Mouse (Mus musculus) gastrocnemius, postnatal 25 days (tissue): ENCODE measurements around the gene Kif1bp. TPM values are rescaled to one million over a fixed set of nuclear protein-coding genes. Genes with fewer than 3 reads are reported as not detected.

Experiments
- DNase-seq: peaks from one replicate; pipeline ENCODE4 v3.0.0; 2022
- total RNA-seq, 2 experiments: library from RNA; stranded (reverse); gene quantifications; 1 replicate in 1 of 2; 2 replicates in 1 of 2; pipeline ENCODE4 v1.2.3; 2021

Kif1bp gene
- total RNA-seq, 2 experiments from 2014 or later = 22.5 to 26.7 TPM

- no peak for DNase-seq
Observed at GRCm38 (mm10) chr10:62556558-62556901, 21.7 kb downstream of the Kif1bp start.

GRCm38 (mm10) chr10:62555705-62556557, 22.3 kb downstream of the Kif1bp start:
- DNase-seq = no peak

- no peak for DNase-seq
Observed at GRCm38 (mm10) chr10:62553611-62554091, 24.6 kb downstream of the Kif1bp start.

GRCm38 (mm10) chr10:62550787-62551300, 27.4 kb downstream of the Kif1bp start:
- no peak for DNase-seq

- peak; percentile 34 for DNase-seq
Observed at GRCm38 (mm10) chr10:62549523-62550166, 28.6 kb downstream of the Kif1bp start.

GRCm38 (mm10) chr10:62546441-62546840, 31.8 kb downstream of the Kif1bp start:
- DNase-seq = no peak

- DNase-seq = no peak
Observed at GRCm38 (mm10) chr10:62545759-62546158, 32.5 kb downstream of the Kif1bp start.

- no peak for DNase-seq
Observed at GRCm38 (mm10) chr10:62544316-62544715, 33.9 kb downstream of the Kif1bp start.

GRCm38 (mm10) chr10:62543399-62543808, 34.9 kb downstream of the Kif1bp start:
- peak; percentile 28 for DNase-seq

- DNase-seq = no peak
Observed at GRCm38 (mm10) chr10:62542928-62543327, 35.3 kb downstream of the Kif1bp start.

GRCm38 (mm10) chr10:62542507-62542906, 35.8 kb downstream of the Kif1bp start:
- DNase-seq = no peak

- DNase-seq = no peak
Observed at GRCm38 (mm10) chr10:62541499-62541898, 36.8 kb downstream of the Kif1bp start.

GRCm38 (mm10) chr10:62540800-62541199, 37.5 kb downstream of the Kif1bp start:
- no peak for DNase-seq

GRCm38 (mm10) chr10:62534509-62534908, 43.7 kb downstream of the Kif1bp start:
- no peak for DNase-seq

- DNase-seq = no peak
Observed at GRCm38 (mm10) chr10:62532832-62533231, 45.4 kb downstream of the Kif1bp start.

- DNase-seq = peak; percentile 49
Observed at GRCm38 (mm10) chr10:62530183-62530582, 48.1 kb downstream of the Kif1bp start.

- DNase-seq = no peak
Observed at GRCm38 (mm10) chr10:62527351-62527750, 50.9 kb downstream of the Kif1bp start, which contains the start of gene Srgn. TSS of gene Srgn (minus strand) at chr10:62527451.

GRCm38 (mm10) chr10:62522346-62522950, 55.8 kb downstream of the Kif1bp start:
- DNase-seq = no peak

- DNase-seq = no peak
Observed at GRCm38 (mm10) chr10:62521763-62522162, 56.5 kb downstream of the Kif1bp start.

- no peak for DNase-seq
Observed at GRCm38 (mm10) chr10:62520911-62521310, 57.3 kb downstream of the Kif1bp start.

- no peak for DNase-seq
Observed at GRCm38 (mm10) chr10:62517511-62517910, 60.7 kb downstream of the Kif1bp start.

- DNase-seq = no peak
Observed at GRCm38 (mm10) chr10:62512855-62513254, 65.4 kb downstream of the Kif1bp start.

- no peak for DNase-seq
Observed at GRCm38 (mm10) chr10:62511528-62511927, 66.7 kb downstream of the Kif1bp start.
